Mouse (Mus musculus): Measurements from ENCODE around the gene Rbms1.

The Rbms1 gene

GRCm38 (mm10) chr2:60756218-60756617, 206.8 kb downstream of the Rbms1 start:
- no peak for DNase-seq (ENCODE audit: low read depth, low spot score)

GRCm38 (mm10) chr2:60755101-60755500, 207.9 kb downstream of the Rbms1 start:
- DNase-seq (ENCODE audit: low read depth, low spot score) = no peak

GRCm38 (mm10) chr2:60751274-60751673, 211.7 kb downstream of the Rbms1 start:
- no peak for DNase-seq (ENCODE audit: low read depth, low spot score)

- DNase-seq (ENCODE audit: low read depth, low spot score) = no peak
Measured at GRCm38 (mm10) chr2:60750591-60750990, 212.4 kb downstream of the Rbms1 start.

GRCm38 (mm10) chr2:60748585-60748984, 214.4 kb downstream of the Rbms1 start:
- DNase-seq (ENCODE audit: low read depth, low spot score) = no peak

GRCm38 (mm10) chr2:60747590-60747989, 215.4 kb downstream of the Rbms1 start:
- no peak for DNase-seq (ENCODE audit: low read depth, low spot score)

- no peak for DNase-seq (ENCODE audit: low read depth, low spot score)
Measured at GRCm38 (mm10) chr2:60744674-60745073, 218.3 kb downstream of the Rbms1 start.

GRCm38 (mm10) chr2:60739389-60740137, 223.4 kb downstream of the Rbms1 start:
- DNase-seq (ENCODE audit: low read depth, low spot score) = no peak

- no peak for DNase-seq (ENCODE audit: low read depth, low spot score)
Measured at GRCm38 (mm10) chr2:60730929-60731328, 232.1 kb downstream of the Rbms1 start.

GRCm38 (mm10) chr2:60730024-60730423, 233.0 kb downstream of the Rbms1 start:
- DNase-seq (ENCODE audit: low read depth, low spot score) = no peak

GRCm38 (mm10) chr2:60728902-60729585, 233.9 kb downstream of the Rbms1 start:
- DNase-seq (ENCODE audit: low read depth, low spot score) = no peak

GRCm38 (mm10) chr2:60724660-60725059, 238.3 kb downstream of the Rbms1 start:
- DNase-seq (ENCODE audit: low read depth, low spot score) = no peak

GRCm38 (mm10) chr2:60722967-60723366, 240.0 kb downstream of the Rbms1 start:
- no peak for DNase-seq (ENCODE audit: low read depth, low spot score)

GRCm38 (mm10) chr2:60722514-60722913, 240.5 kb downstream of the Rbms1 start, which contains the start of gene Itgb6:
Gene Itgb6 (minus strand): TSS chr2:60722643.
- DNase-seq (ENCODE audit: low read depth, low spot score) = peak; percentile 34

- no peak for DNase-seq (ENCODE audit: low read depth, low spot score)
Measured at GRCm38 (mm10) chr2:60720906-60721305, 242.1 kb downstream of the Rbms1 start.

- DNase-seq (ENCODE audit: low read depth, low spot score) = no peak
Measured at GRCm38 (mm10) chr2:60720205-60720604, 242.8 kb downstream of the Rbms1 start.

- DNase-seq (ENCODE audit: low read depth, low spot score) = peak; percentile 38
Measured at GRCm38 (mm10) chr2:60717348-60717747, 245.6 kb downstream of the Rbms1 start.

- no peak for DNase-seq (ENCODE audit: low read depth, low spot score)
Measured at GRCm38 (mm10) chr2:60716549-60716948, 246.4 kb downstream of the Rbms1 start.

- DNase-seq (ENCODE audit: low read depth, low spot score) = no peak
Measured at GRCm38 (mm10) chr2:60715771-60716170, 247.2 kb downstream of the Rbms1 start.

GRCm38 (mm10) chr2:60714971-60715502, 248.0 kb downstream of the Rbms1 start:
- DNase-seq (ENCODE audit: low read depth, low spot score) = no peak

GRCm38 (mm10) chr2:60714475-60714874, 248.5 kb downstream of the Rbms1 start:
- no peak for DNase-seq (ENCODE audit: low read depth, low spot score)

- no peak for DNase-seq (ENCODE audit: low read depth, low spot score)
Measured at GRCm38 (mm10) chr2:60713857-60714256, 249.1 kb downstream of the Rbms1 start.

GRCm38 (mm10) chr2:60712891-60713290, 250.1 kb downstream of the Rbms1 start:
- no peak for DNase-seq (ENCODE audit: low read depth, low spot score)
